Mouse (Mus musculus) forebrain, embryonic 11.5 days (tissue): ENCODE data around the gene Wdcp. TPM values are rescaled to one million over a fixed set of nuclear protein-coding genes. Genes with fewer than 3 reads are reported as not detected.

Experiments used
- ATAC-seq: fragments of 200-750 bp; cut with Nextera tagmentation; replicated peaks from 2 replicates; pipeline ENCODE4 v1.8.0; 2017; ENCODE audit warnings: moderate TSS enrichment; ENCODE audit not compliant: low FRiP score
- DNase-seq: peaks from one replicate; pipeline ENCODE4 v3.0.0-alpha.2; 2017; ENCODE audit warnings: low spot score
- H3K27ac ChIP-seq: fragments of 300-500 bp; sonication (generic); 2 replicates; pipeline ENCODE4 v1.5.1; 2014; ENCODE audit warnings: low read depth, low read length
- H3K27me3 ChIP-seq: fragments of 300-500 bp; sonication (generic); 2 replicates; pipeline ENCODE4 v1.6.1; 2014; ENCODE audit warnings: mild to moderate bottlenecking, low read length, mixed read lengths; ENCODE audit not compliant: control insufficient read depth, insufficient read depth
- H3K36me3 ChIP-seq: fragments of 300-500 bp; sonication (generic); 2 replicates; pipeline ENCODE4 v1.6.1; 2014; ENCODE audit warnings: mild to moderate bottlenecking, low read length, moderate library complexity, mixed read lengths; ENCODE audit not compliant: control insufficient read depth, insufficient read depth
- H3K4me1 ChIP-seq: fragments of 300-500 bp; sonication (generic); replicated peaks from 2 replicates; pipeline ENCODE4 v1.6.1; 2014; ENCODE audit warnings: low read length, mixed read lengths; ENCODE audit not compliant: control insufficient read depth, insufficient read depth
- H3K4me2 ChIP-seq: fragments of 300-500 bp; sonication (generic); 2 replicates; pipeline ENCODE4 v1.6.1; 2014; ENCODE audit warnings: low read depth, mild to moderate bottlenecking, low read length, moderate library complexity, mixed read lengths; ENCODE audit not compliant: severe bottlenecking
- H3K4me3 ChIP-seq: fragments of 300-500 bp; sonication (generic); 2 replicates; pipeline ENCODE4 v1.5.1; 2014; ENCODE audit warnings: low read depth, low read length
- H3K9ac ChIP-seq: fragments of 300-500 bp; sonication (generic); 2 replicates; pipeline ENCODE4 v1.6.1; 2014; ENCODE audit warnings: low read length
- H3K9me3 ChIP-seq: fragments of 300-500 bp; sonication (generic); 2 replicates; pipeline ENCODE4 v1.6.1; 2016; ENCODE audit warnings: low read length, mixed read lengths; ENCODE audit not compliant: control insufficient read depth
- WGBS: fragments of 180-500 bp; shearing (Covaris S2); extraction: QIAGEN DNeasy Blood & Tissue Kit; methylation state at CpG from one replicate; pipeline ENCODE4 v1.1.7; 2014; 5-methylcytosine and 5-hydroxymethylcytosine counted together
- polyA plus RNA-seq: library from polyadenylated mRNA; unstranded; fragments of >200 nt; fragmentation: Nextera tagmentation; extraction: Ambion mirVana; gene quantifications from 2 replicates; pipeline ENCODE4 v1.2.1, GENCODE M21; 2014

The Wdcp gene
- polyA plus RNA-seq, 1 experiment from 2014 or later: 20.6 TPM

- Histone ChIP-seq H3K27me3 (no peaks in the 10 kb centered on the region), H3K9ac (no peak overlapping the region), H3K4me1 (no peaks in the 10 kb centered on the region), H3K36me3 (no peaks in the 10 kb centered on the region; the same call in 1 of the 2 replicates), H3K4me3 (no peak overlapping the region), H3K9me3 (no peaks in the 10 kb centered on the region), H3K27ac (no peak overlapping the region), H3K4me2 (no peak overlapping the region)
- ATAC-seq (no peak), DNase-seq (peak; percentile 33)
- WGBS: 70% methylated on average over 11 of the region's 11 CpGs
Observed at GRCm38 (mm10) chr12:4859241-4859914, 16.3 kb downstream of the Wdcp start.

- 85% methylated on average over 4 of the region's 4 CpGs for WGBS
- DNase-seq (no peak), ATAC-seq (no peak)
- Histone ChIP-seq H3K36me3 (no peaks in the 10 kb centered on the region), H3K4me3 (no peak overlapping the region), H3K27ac (no peak overlapping the region), H3K4me2 (no peak overlapping the region), H3K9me3 (no peaks in the 10 kb centered on the region), H3K9ac (no peak overlapping the region), H3K4me1 (no peaks in the 10 kb centered on the region), H3K27me3 (no peaks in the 10 kb centered on the region)
Observed at GRCm38 (mm10) chr12:4862672-4863071, 19.6 kb downstream of the Wdcp start.

GRCm38 (mm10) chr12:4863654-4864337 is 20.7 kb downstream of the Wdcp start:
- H3K27me3 ChIP-seq: no peaks in the 10 kb centered on the region
- H3K9me3 ChIP-seq: no peaks in the 10 kb centered on the region
- H3K9ac ChIP-seq: no peak overlapping the region
- ATAC-seq (no peak), DNase-seq (peak; percentile 50)
- no peaks in the 10 kb centered on the region for H3K4me1 ChIP-seq
- H3K4me2 ChIP-seq: no peak overlapping the region
- H3K36me3 ChIP-seq: no peaks in the 10 kb centered on the region
- no peak overlapping the region for H3K27ac ChIP-seq
- no peak overlapping the region for H3K4me3 ChIP-seq
- 83% methylated on average over 4 of the region's 4 CpGs for WGBS

- no peak for ATAC-seq
- no peak overlapping the region for H3K4me3 ChIP-seq
Observed at GRCm38 (mm10) chr12:4864338-4864690, 21.2 kb downstream of the Wdcp start.

GRCm38 (mm10) chr12:4868924-4869323 is 25.8 kb downstream of the Wdcp start:
- no peak for ATAC-seq

More at GRCm38 (mm10) chr12:4864338-4864690, 21.2 kb downstream of the Wdcp start:
- WGBS: 89% methylated on average over 4 of the region's 4 CpGs
- H3K4me1 ChIP-seq: no peaks in the 10 kb centered on the region
- H3K36me3 ChIP-seq: no peaks in the 10 kb centered on the region
- no peaks in the 10 kb centered on the region for H3K9me3 ChIP-seq
- peak; percentile 44 for DNase-seq
- no peak overlapping the region for H3K4me2 ChIP-seq
- H3K27ac ChIP-seq: no peak overlapping the region
- H3K27me3 ChIP-seq: no peaks in the 10 kb centered on the region
- no peak overlapping the region for H3K9ac ChIP-seq

GRCm38 (mm10) chr12:4871260-4871659 is 28.2 kb downstream of the Wdcp start:
- Histone ChIP-seq H3K4me1 (peaks cover 6% of the 10 kb centered on the region; the same call in 1 of the 2 replicates), H3K4me2 (no peak overlapping the region), H3K4me3 (no peak overlapping the region), H3K27me3 (peaks cover 2% of the 10 kb centered on the region; the same call in 1 of the 2 replicates), H3K9me3 (no peaks in the 10 kb centered on the region), H3K36me3 (no peaks in the 10 kb centered on the region), H3K9ac (no peak overlapping the region), H3K27ac (no peak overlapping the region)
- DNase-seq (no peak), ATAC-seq (no peak)
- WGBS: 92% methylated on average over 5 of the region's 5 CpGs

More at GRCm38 (mm10) chr12:4868924-4869323, 25.8 kb downstream of the Wdcp start:
- H3K9me3 ChIP-seq: no peaks in the 10 kb centered on the region
- no peak overlapping the region for H3K4me2 ChIP-seq
- DNase-seq: no peak
- H3K4me3 ChIP-seq: no peak overlapping the region
- no peak overlapping the region for H3K27ac ChIP-seq
- H3K4me1 ChIP-seq: no peaks in the 10 kb centered on the region
- H3K36me3 ChIP-seq: no peaks in the 10 kb centered on the region
- no peak overlapping the region for H3K9ac ChIP-seq
- 82% methylated on average over 8 of the region's 8 CpGs for WGBS
- peaks cover 2% of the 10 kb centered on the region; the same call in 1 of the 2 replicates for H3K27me3 ChIP-seq

GRCm38 (mm10) chr12:4872273-4872672 is 29.2 kb downstream of the Wdcp start:
- no peak overlapping the region for H3K4me3 ChIP-seq
- H3K4me1 ChIP-seq: peaks cover 6% of the 10 kb centered on the region; the same call in 1 of the 2 replicates
- no peak overlapping the region for H3K9ac ChIP-seq
- H3K27ac ChIP-seq: no peak overlapping the region
- no peaks in the 10 kb centered on the region for H3K36me3 ChIP-seq
- peaks cover 2% of the 10 kb centered on the region; the same call in 1 of the 2 replicates for H3K27me3 ChIP-seq
- H3K4me2 ChIP-seq: no peak overlapping the region
- WGBS: 60% methylated on average over 4 of the region's 4 CpGs
- no peak for DNase-seq
- no peaks in the 10 kb centered on the region for H3K9me3 ChIP-seq
- no peak for ATAC-seq

- H3K27ac ChIP-seq: no peak overlapping the region
Observed at GRCm38 (mm10) chr12:4872983-4873477, 29.9 kb downstream of the Wdcp start.

More at GRCm38 (mm10) chr12:4872983-4873477, 29.9 kb downstream of the Wdcp start:
- ATAC-seq (no peak), DNase-seq (no peak)
- Histone ChIP-seq H3K4me2 (no peak overlapping the region), H3K4me1 (peaks cover 6% of the 10 kb centered on the region; the same call in 1 of the 2 replicates), H3K9ac (no peak overlapping the region), H3K4me3 (no peak overlapping the region), H3K36me3 (no peaks in the 10 kb centered on the region), H3K27me3 (peaks cover 2% of the 10 kb centered on the region; the same call in 1 of the 2 replicates), H3K9me3 (no peaks in the 10 kb centered on the region)
- WGBS: 80% methylated on average over 5 of the region's 5 CpGs
